Mouse (Mus musculus) kidney, adult 2 months (tissue): Measurements from ENCODE around the gene Cep97.
"Not testable (repeated sequence)": the region's sequence is repeated elsewhere in the genome, so short reads cannot be mapped to it uniquely, and the experiment has no call there.

ENCODE experiments used
- CTCF ChIP-seq: fragments of 200-500 bp; conservative IDR thresholded peaks from 2 replicates; pipeline ENCODE4 v1.5.1; 2011; ENCODE audit warnings: low read depth, mild to moderate bottlenecking, control low read depth, low read length, moderate library complexity, mixed read lengths; ENCODE audit not compliant: insufficient read depth, insufficient read length
- POLR2A ChIP-seq: fragments of 200-500 bp; IDR thresholded peaks from one replicate; pipeline ENCODE4 v1.6.1; 2011; ENCODE audit warnings: low read depth, low read length, control low read depth

DNA sequence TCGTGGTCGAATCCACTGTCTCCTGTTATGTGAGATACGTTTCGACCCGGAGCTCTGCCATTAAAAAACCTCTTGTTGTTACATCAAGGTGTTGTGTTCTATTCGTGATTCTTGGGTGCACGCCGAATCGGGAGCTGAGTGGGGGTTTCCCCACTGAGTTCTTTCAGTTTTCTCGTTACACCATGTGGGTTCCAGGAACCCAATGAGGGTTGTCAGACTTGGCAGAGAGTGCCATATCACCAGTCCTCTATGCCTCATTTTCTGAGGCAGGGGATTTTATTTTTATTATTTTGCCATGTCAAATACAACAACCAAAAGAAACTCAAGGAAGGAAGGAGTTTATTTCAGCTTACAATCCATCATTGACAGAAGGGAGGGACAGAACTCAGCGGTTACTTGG is 28.4 kb upstream of the Cep97 start:
- TF ChIP-seq CTCF, POLR2A: not testable (repeated sequence)
